Mouse (Mus musculus) CH12.LX (cell line): Measurements from ENCODE around the gene Rhbdl1. TPM values are rescaled to one million over a fixed set of nuclear protein-coding genes. Genes with fewer than 3 reads are reported as not detected.
"Not testable (repeated sequence)": the region's sequence is repeated elsewhere in the genome, so short reads cannot be mapped to it uniquely, and the experiment has no call there.

Source experiments
- DNase-seq: peaks from one replicate; pipeline ENCODE4 v3.0.0-alpha.2; 2013; ENCODE audit errors: extremely low read depth
- H3K27ac ChIP-seq: 2 replicates; pipeline ENCODE4 v1.5.1; 2012; ENCODE audit warnings: low read depth, mild to moderate bottlenecking, control low read depth, moderate library complexity; ENCODE audit not compliant: insufficient read depth
- H3K27me3 ChIP-seq: replicated peaks from 2 replicates; pipeline ENCODE3; 2012; ENCODE audit warnings: inconsistent platforms
- H3K36me3 ChIP-seq, 2 experiments: replicated peaks in 1 of 2; 2 replicates each; pipeline versions ENCODE3 to v1.6.1; 2012; ENCODE audit warnings: inconsistent platforms in 1 of 2, low read length in 1 of 2, mild to moderate bottlenecking in 1 of 2, mixed read lengths in 1 of 2, moderate library complexity in 1 of 2; ENCODE audit not compliant: control insufficient read depth in 1 of 2, insufficient read depth in 1 of 2
- H3K4me1 ChIP-seq, 2 experiments: 2 replicates each; pipeline ENCODE4 v1.6.1; 2012; ENCODE audit warnings: inconsistent platforms in 1 of 2, moderate library complexity in 1 of 2; ENCODE audit not compliant: insufficient read depth in 2 of 2, control insufficient read depth in 1 of 2
- H3K4me2 ChIP-seq: 2 replicates; pipeline ENCODE4 v1.6.1; 2012; ENCODE audit warnings: low read depth, mild to moderate bottlenecking, control low read depth; ENCODE audit not compliant: poor library complexity, insufficient read depth, severe bottlenecking
- H3K4me3 ChIP-seq, 3 experiments: fragments of 150-350 bp in 1 of 3; sonication (generic) in 1 of 3; replicated peaks in 1 of 3; 2 replicates each; pipeline versions ENCODE3 to v1.5.1; 2011 to 2012; ENCODE audit warnings: low read depth in 2 of 3, low read length in 2 of 3, mild to moderate bottlenecking in 2 of 3, moderate library complexity in 2 of 3, control low read depth in 1 of 3, improper control_type of control experiment in 1 of 3, inconsistent platforms in 1 of 3, mixed read lengths in 1 of 3; ENCODE audit not compliant: poor library complexity in 1 of 3
- H3K79me2 ChIP-seq: replicated peaks from 2 replicates; pipeline ENCODE4 v1.6.1; 2012; ENCODE audit warnings: mild to moderate bottlenecking, moderate library complexity; ENCODE audit not compliant: control insufficient read depth, poor library complexity, insufficient read depth, severe bottlenecking; ENCODE audit errors: extremely low read depth
- H3K9ac ChIP-seq: 2 replicates; pipeline ENCODE4 v1.6.1; 2012; ENCODE audit warnings: low read depth, mild to moderate bottlenecking, control low read depth, moderate library complexity; ENCODE audit not compliant: insufficient read depth
- H3K9me3 ChIP-seq: replicated peaks from 2 replicates; pipeline ENCODE3; 2012; ENCODE audit warnings: low read length, inconsistent platforms, mixed read lengths
- BHLHE40 ChIP-seq: IDR thresholded peaks from 2 replicates; pipeline ENCODE4 v1.6.1; 2011; ENCODE audit warnings: mild to moderate bottlenecking, low read depth, low read length, improper control_type of control experiment
- CTCF ChIP-seq, 2 experiments: IDR thresholded peaks in 1 of 2; conservative IDR thresholded peaks in 1 of 2; 2 replicates each; pipeline ENCODE4 v1.5.1; 2011 to 2012; ENCODE audit warnings: low read depth in 2 of 2, low read length in 2 of 2, improper control_type of control experiment in 1 of 2, inconsistent platforms in 1 of 2, mild to moderate bottlenecking in 1 of 2, moderate library complexity in 1 of 2
- GABPA ChIP-seq: IDR thresholded peaks from 2 replicates; pipeline ENCODE4 v1.6.1; 2012; ENCODE audit warnings: low read depth, low read length, improper control_type of control experiment, inconsistent platforms; ENCODE audit not compliant: insufficient replicate concordance
- KAT2A ChIP-seq: IDR thresholded peaks from 2 replicates; pipeline ENCODE4 v1.6.1; 2012; ENCODE audit warnings: low read length, improper control_type of control experiment, inconsistent platforms; ENCODE audit not compliant: insufficient replicate concordance
- MAZ ChIP-seq: IDR thresholded peaks from 2 replicates; pipeline ENCODE4 v1.6.1; 2012; ENCODE audit warnings: low read depth, mild to moderate bottlenecking, inconsistent platforms, low read length, improper control_type of control experiment, moderate library complexity
- MXI1 ChIP-seq: IDR thresholded peaks from 2 replicates; pipeline ENCODE4 v1.6.1; 2011; ENCODE audit warnings: mild to moderate bottlenecking, low read depth, low read length, improper control_type of control experiment
- NRF1 ChIP-seq: IDR thresholded peaks from 2 replicates; pipeline ENCODE4 v1.6.1; 2014; ENCODE audit warnings: low read depth, mild to moderate bottlenecking, inconsistent platforms, low read length, improper control_type of control experiment, moderate library complexity
- POLR2A ChIP-seq: IDR thresholded peaks from 2 replicates; pipeline ENCODE4 v1.6.1; 2011; ENCODE audit warnings: low read depth, mild to moderate bottlenecking, improper control_type of control experiment, low read length
- dilution Hi-C: fragments of 300-500 bp; cut with MboI; formaldehyde crosslinking; loops from 2 replicates; pipeline ENCODE4 v1.14.3; 2020; ENCODE audit warnings: low sequenced_read_pairs; ENCODE audit not compliant: extremely low pct_unique_long_range_greater_than_20kb, extremely low pct_ligation_motif_present
- in situ Hi-C: fragments of 300-500 bp; cut with MboI; formaldehyde crosslinking; loops from 3 replicates; pipeline ENCODE4 v1.14.3; 2019; ENCODE audit warnings: low sequenced_read_pairs, low pct_ligation_motif_present, low pct_unique_long_range_greater_than_20kb, mixed read lengths
- polyA plus RNA-seq: library from polyadenylated mRNA; unstranded; fragments of >175 nt; gene quantifications from 2 replicates; pipeline ENCODE4 v1.2.1, GENCODE M21; 2012; ENCODE audit warnings: low read depth; ENCODE audit not compliant: insufficient read length
- total RNA-seq, 2 experiments: library from RNA; depleted of rRNA; stranded (reverse); fragments of 300-350 nt in 1 of 2; fragments of >200 nt in 1 of 2; gene quantifications; 2 replicates each; pipeline ENCODE4 v1.2.3; 2012 to 2014

Rhbdl1 gene
- total and polyA plus RNA-seq, 3 experiments, result 1.9 to 2.8 TPM; not detected in 1

DNA sequence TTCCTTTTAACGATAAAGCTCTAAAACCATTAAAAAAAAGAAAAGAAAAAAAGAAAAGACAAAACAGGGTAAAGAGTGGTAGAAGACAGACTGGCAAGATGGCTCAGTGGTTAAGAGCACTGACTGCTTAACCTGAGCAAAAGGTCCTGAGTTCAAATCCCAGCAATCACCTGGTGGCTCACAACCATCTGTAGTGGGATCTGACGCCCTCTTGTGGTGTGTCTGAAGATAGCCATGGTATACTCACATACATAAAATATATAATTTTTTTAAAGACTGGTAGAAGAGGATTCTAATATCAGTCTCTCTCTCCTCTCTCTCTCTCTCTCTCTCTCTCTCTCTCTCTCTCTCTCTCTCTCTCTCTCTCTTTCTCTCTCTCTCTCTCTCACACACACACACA lies 29.6 kb downstream of the Rhbdl1 start:
- H3K36me3 ChIP-seq, in situ Hi-C loops, dilution Hi-C loops, DNase-seq, H3K4me2 ChIP-seq, H3K4me1 ChIP-seq, H3K27ac ChIP-seq, H3K79me2 ChIP-seq, H3K9ac ChIP-seq, H3K9me3 ChIP-seq, H3K4me3 ChIP-seq: not testable (repeated sequence)
- H3K27me3 ChIP-seq, result peaks cover 74% of the 10 kb centered on the region
- 0 out of 4 replicates have a peak, but pooled peaks of 1 of the 2 experiments have one; percentile 14 for TF ChIP-seq CTCF (conservative IDR thresholded peaks at IDR 0.05 in 1 of 2, IDR thresholded peaks at IDR 0.05 in 1 of 2; ENCODE audit: low read depth in 2 of 2, low read length in 2 of 2)

DNA sequence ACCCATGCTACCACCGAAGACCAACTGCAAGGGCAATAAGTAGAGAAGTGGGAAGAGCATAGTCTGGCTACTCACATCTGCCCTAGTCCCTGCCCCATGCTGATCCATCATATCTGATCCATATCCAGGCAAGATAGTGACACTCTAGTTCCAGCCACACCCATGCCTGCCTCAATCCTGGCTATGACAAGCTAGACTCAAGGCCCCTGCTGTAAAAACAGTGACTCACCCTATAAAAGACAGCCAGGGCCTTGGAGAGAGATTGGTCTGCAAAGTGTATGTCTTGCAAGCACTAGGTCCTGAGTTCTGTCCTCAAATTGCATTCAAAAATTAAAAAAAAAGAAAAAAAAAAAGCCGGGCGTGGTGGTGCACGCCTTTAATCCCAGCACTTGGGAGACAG lies 30.6 kb downstream of the Rhbdl1 start:
- dilution Hi-C loops, result no loop called here
- no peak for TF ChIP-seq GABPA
- no peak for TF ChIP-seq NRF1
- no peak for TF ChIP-seq POLR2A
- no peak overlapping the region for H3K27ac ChIP-seq
- H3K79me2 ChIP-seq, result no peaks in the 10 kb centered on the region
- DNase-seq, result no peak
- H3K4me1 ChIP-seq, result 0 out of 4 replicates have a peak, but pooled peaks cover 0 to 3% of the 10 kb centered on the region in 2 experiments
- in situ Hi-C loops, result no loop called here
- no peaks in the 10 kb centered on the region for H3K36me3 ChIP-seq
- H3K9ac ChIP-seq, result no peak overlapping the region
- H3K4me3 ChIP-seq, result no peak overlapping the region
- H3K9me3 ChIP-seq, result no peaks in the 10 kb centered on the region
- H3K4me2 ChIP-seq, result no peak overlapping the region
- peaks cover 73% of the 10 kb centered on the region for H3K27me3 ChIP-seq

DNA sequence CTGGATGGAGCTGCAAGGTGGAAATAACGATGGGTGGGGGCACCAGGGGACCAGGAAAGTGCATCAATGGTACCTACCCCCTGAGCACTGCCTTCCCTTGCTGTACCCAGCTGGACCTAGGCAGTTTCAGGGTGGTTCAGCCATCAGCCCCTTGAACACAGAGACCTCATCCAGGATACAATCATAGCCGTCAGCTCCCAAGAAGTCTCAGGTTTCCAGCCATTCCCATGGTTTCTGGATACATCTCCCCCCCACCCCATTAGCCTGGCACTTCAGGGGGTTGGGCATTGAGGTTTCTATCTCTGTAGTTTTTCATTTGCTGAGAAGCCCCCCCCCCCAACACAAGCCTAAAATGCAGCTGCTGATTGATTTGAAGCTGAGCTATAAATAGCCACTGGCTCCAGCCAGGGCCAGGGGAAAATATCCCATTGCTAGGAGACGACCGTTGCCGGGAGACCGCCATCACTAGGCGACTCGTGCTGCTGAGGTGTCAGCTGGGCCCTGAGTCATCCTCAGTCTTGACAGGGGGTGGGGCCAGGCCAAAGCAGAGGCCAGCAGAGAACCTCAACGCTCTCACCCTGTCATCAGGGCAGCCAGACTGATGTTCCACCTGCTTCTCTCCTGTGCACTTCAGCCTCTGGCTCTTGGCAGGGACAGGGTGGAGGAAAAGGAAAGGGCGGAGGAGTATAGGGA lies 34.1 kb downstream of the Rhbdl1 start:
- TF ChIP-seq MAZ (no peak), BHLHE40 (peak; percentile 49), KAT2A (no peak), MXI1 (peak; percentile 45; the same call in 1 of the 2 replicates)
- H3K27ac ChIP-seq, result no peak overlapping the region
- no peaks in the 10 kb centered on the region for H3K79me2 ChIP-seq
- 0 out of 4 replicates have a peak, but pooled peaks cover 0 to 3% of the 10 kb centered on the region in 2 experiments for H3K4me1 ChIP-seq
- peaks cover 2% of the 10 kb centered on the region for H3K9me3 ChIP-seq
- no peak overlapping the region for H3K4me3 ChIP-seq
- no peaks in the 10 kb centered on the region for H3K36me3 ChIP-seq
- DNase-seq, result no peak
- H3K9ac ChIP-seq, result no peak overlapping the region
- dilution Hi-C loops (no loop called here), in situ Hi-C loops (no loop called here)
- H3K4me2 ChIP-seq, result no peak overlapping the region
- H3K27me3 ChIP-seq, result peaks cover 61% of the 10 kb centered on the region
